Mouse (Mus musculus) spleen, postnatal 36 days (tissue): ENCODE measurements around the gene Rfx4.

ENCODE experiments used
- DNase-seq, 2 experiments: peaks; one replicate each; pipeline ENCODE4 v3.0.0; 2022; ENCODE audit warnings: low spot score in 2 of 2, mixed read lengths in 1 of 2

Gene Rfx4

GRCm38 (mm10) chr10:84755786-84756203 is at the start of gene Rfx4:
TSS of gene Rfx4 (plus strand) at chr10:84756062.
- DNase-seq, result no peak

GRCm38 (mm10) chr10:84706543-84706942 is 49.3 kb upstream of the Rfx4 start:
- DNase-seq, result no peak

GRCm38 (mm10) chr10:84707226-84707625 is 48.6 kb upstream of the Rfx4 start:
- no peak for DNase-seq

- no peak for DNase-seq
Measured at GRCm38 (mm10) chr10:84707752-84708530, 47.9 kb upstream of the Rfx4 start.

- no peak for DNase-seq
Measured at GRCm38 (mm10) chr10:84710192-84710591, 45.7 kb upstream of the Rfx4 start.

- DNase-seq, result no peak
Measured at GRCm38 (mm10) chr10:84710827-84711226, 45.0 kb upstream of the Rfx4 start.

GRCm38 (mm10) chr10:84711479-84711878 is 44.4 kb upstream of the Rfx4 start:
- no peak for DNase-seq

GRCm38 (mm10) chr10:84711940-84712339 is 43.9 kb upstream of the Rfx4 start:
- DNase-seq, result no peak

- no peak for DNase-seq
Measured at GRCm38 (mm10) chr10:84712532-84712931, 43.3 kb upstream of the Rfx4 start.

GRCm38 (mm10) chr10:84713043-84713442 is 42.8 kb upstream of the Rfx4 start:
- no peak for DNase-seq

GRCm38 (mm10) chr10:84715639-84716038 is 40.2 kb upstream of the Rfx4 start:
- no peak for DNase-seq

GRCm38 (mm10) chr10:84716581-84716980 is 39.3 kb upstream of the Rfx4 start:
- DNase-seq, result no peak

GRCm38 (mm10) chr10:84722711-84723110 is 33.2 kb upstream of the Rfx4 start:
- no peak for DNase-seq

GRCm38 (mm10) chr10:84727005-84727404 is 28.9 kb upstream of the Rfx4 start:
- DNase-seq, result no peak

GRCm38 (mm10) chr10:84727760-84728159 is 28.1 kb upstream of the Rfx4 start:
- no peak for DNase-seq

- no peak for DNase-seq
Measured at GRCm38 (mm10) chr10:84730078-84730477, 25.8 kb upstream of the Rfx4 start.

GRCm38 (mm10) chr10:84730956-84731355 is 24.9 kb upstream of the Rfx4 start:
- DNase-seq, result no peak

GRCm38 (mm10) chr10:84733511-84733910 is 22.4 kb upstream of the Rfx4 start:
- no peak for DNase-seq

- no peak for DNase-seq
Measured at GRCm38 (mm10) chr10:84754851-84755785, 744 bp upstream of the Rfx4 start.

- no peak for DNase-seq
Measured at GRCm38 (mm10) chr10:84756435-84757095, 703 bp downstream of the Rfx4 start.

GRCm38 (mm10) chr10:84757426-84758199 is 1.8 kb downstream of the Rfx4 start:
- DNase-seq, result no peak

- DNase-seq, result no peak
Measured at GRCm38 (mm10) chr10:84758200-84758468, 2.3 kb downstream of the Rfx4 start.
